Mouse (Mus musculus): Measurements from ENCODE around the gene Nedd9. TPM values are rescaled to one million over a fixed set of nuclear protein-coding genes. Genes with fewer than 3 reads are reported as not detected.

The Nedd9 gene
- polyA plus RNA-seq, 1 experiment from 2014 or later, result 27.7 TPM

DNA sequence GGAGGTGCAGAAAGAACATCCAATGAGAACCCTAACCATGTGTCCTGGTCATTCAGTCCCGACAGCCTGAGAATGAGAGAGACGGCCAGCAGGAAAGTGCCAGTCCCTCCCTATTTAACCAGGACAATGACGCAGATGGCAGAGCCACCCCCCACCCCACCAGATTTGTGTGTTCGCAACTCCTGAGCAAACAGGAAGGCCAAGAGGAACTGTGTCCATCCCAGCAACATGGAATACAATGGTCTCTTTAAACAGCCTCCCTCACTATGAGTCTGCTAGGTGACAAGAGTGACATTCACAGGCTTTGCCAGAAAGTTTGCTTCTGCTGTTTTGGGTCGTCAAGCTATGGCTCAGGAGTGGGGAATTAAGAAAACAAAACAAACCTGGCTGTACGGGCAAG is 141.9 kb downstream of the Nedd9 start:
- Histone ChIP-seq H3K9ac (ENCODE audit: low read length) (no peak overlapping the region), H3K4me2 (ENCODE audit: low read length) (no peak overlapping the region), H3K36me3 (ENCODE audit: control insufficient read depth, insufficient read depth, low read length) (no peaks in the 10 kb centered on the region), H3K27ac (ENCODE audit: low read depth, low read length) (0 out of 2 replicates have a peak overlapping the region, but pooled peaks have one; percentile 9), H3K4me1 (ENCODE audit: control insufficient read depth, insufficient read depth, low read length) (0 out of 2 replicates have a peak, but pooled peaks cover 2% of the 10 kb centered on the region), H3K9me3 (replicated peaks; ENCODE audit: control insufficient read depth, low read length) (no peaks in the 10 kb centered on the region), H3K27me3 (replicated peaks; ENCODE audit: control insufficient read depth, insufficient read depth, low read length) (no peaks in the 10 kb centered on the region), H3K4me3 (ENCODE audit: low read depth, low read length) (no peak overlapping the region)
- 48% methylated on average over 6 of the region's 6 CpGs for WGBS
- no peak for DNase-seq (ENCODE audit: low spot score)
- peak; percentile 43 for ATAC-seq

GRCm38 (mm10) chr13:41343887-41344266 is 143.3 kb downstream of the Nedd9 start:
- Histone ChIP-seq H3K4me1 (ENCODE audit: control insufficient read depth, insufficient read depth, low read length) (peaks cover 14% of the 10 kb centered on the region), H3K9ac (ENCODE audit: low read length) (no peak overlapping the region), H3K4me3 (ENCODE audit: low read depth, low read length) (no peak overlapping the region), H3K27ac (ENCODE audit: low read depth, low read length) (no peak overlapping the region), H3K27me3 (replicated peaks; ENCODE audit: control insufficient read depth, insufficient read depth, low read length) (no peaks in the 10 kb centered on the region), H3K36me3 (ENCODE audit: control insufficient read depth, insufficient read depth, low read length) (no peaks in the 10 kb centered on the region), H3K9me3 (replicated peaks; ENCODE audit: control insufficient read depth, low read length) (no peaks in the 10 kb centered on the region), H3K4me2 (ENCODE audit: low read length) (no peak overlapping the region)
- DNase-seq (ENCODE audit: low spot score) (no peak), ATAC-seq (no peak)
- 87% methylated on average over 3 of the region's 3 CpGs for WGBS

GRCm38 (mm10) chr13:41343163-41343886 is 143.8 kb downstream of the Nedd9 start:
- Histone ChIP-seq H3K4me3 (ENCODE audit: low read depth, low read length) (no peak overlapping the region), H3K4me1 (ENCODE audit: control insufficient read depth, insufficient read depth, low read length) (peaks cover 14% of the 10 kb centered on the region), H3K27me3 (replicated peaks; ENCODE audit: control insufficient read depth, insufficient read depth, low read length) (no peaks in the 10 kb centered on the region), H3K9ac (ENCODE audit: low read length) (no peak overlapping the region), H3K36me3 (ENCODE audit: control insufficient read depth, insufficient read depth, low read length) (no peaks in the 10 kb centered on the region), H3K4me2 (ENCODE audit: low read length) (no peak overlapping the region), H3K9me3 (replicated peaks; ENCODE audit: control insufficient read depth, low read length) (no peaks in the 10 kb centered on the region), H3K27ac (ENCODE audit: low read depth, low read length) (no peak overlapping the region)
- ATAC-seq (no peak), DNase-seq (ENCODE audit: low spot score) (no peak)
- WGBS, result 70% methylated on average over 3 of the region's 3 CpGs

- Histone ChIP-seq H3K27me3 (replicated peaks; ENCODE audit: control insufficient read depth, insufficient read depth, low read length) (no peaks in the 10 kb centered on the region), H3K4me3 (ENCODE audit: low read depth, low read length) (no peak overlapping the region), H3K27ac (ENCODE audit: low read depth, low read length) (no peak overlapping the region), H3K9ac (ENCODE audit: low read length) (no peak overlapping the region), H3K4me1 (ENCODE audit: control insufficient read depth, insufficient read depth, low read length) (peaks cover 14% of the 10 kb centered on the region), H3K4me2 (ENCODE audit: low read length) (no peak overlapping the region), H3K9me3 (replicated peaks; ENCODE audit: control insufficient read depth, low read length) (no peaks in the 10 kb centered on the region), H3K36me3 (ENCODE audit: control insufficient read depth, insufficient read depth, low read length) (peaks cover 11% of the 10 kb centered on the region)
- WGBS, result 56% methylated on average over 9 of the region's 9 CpGs
- ATAC-seq (no peak), DNase-seq (ENCODE audit: low spot score) (peak; percentile 43)
Observed at GRCm38 (mm10) chr13:41341422-41341821, 145.7 kb downstream of the Nedd9 start.

DNA sequence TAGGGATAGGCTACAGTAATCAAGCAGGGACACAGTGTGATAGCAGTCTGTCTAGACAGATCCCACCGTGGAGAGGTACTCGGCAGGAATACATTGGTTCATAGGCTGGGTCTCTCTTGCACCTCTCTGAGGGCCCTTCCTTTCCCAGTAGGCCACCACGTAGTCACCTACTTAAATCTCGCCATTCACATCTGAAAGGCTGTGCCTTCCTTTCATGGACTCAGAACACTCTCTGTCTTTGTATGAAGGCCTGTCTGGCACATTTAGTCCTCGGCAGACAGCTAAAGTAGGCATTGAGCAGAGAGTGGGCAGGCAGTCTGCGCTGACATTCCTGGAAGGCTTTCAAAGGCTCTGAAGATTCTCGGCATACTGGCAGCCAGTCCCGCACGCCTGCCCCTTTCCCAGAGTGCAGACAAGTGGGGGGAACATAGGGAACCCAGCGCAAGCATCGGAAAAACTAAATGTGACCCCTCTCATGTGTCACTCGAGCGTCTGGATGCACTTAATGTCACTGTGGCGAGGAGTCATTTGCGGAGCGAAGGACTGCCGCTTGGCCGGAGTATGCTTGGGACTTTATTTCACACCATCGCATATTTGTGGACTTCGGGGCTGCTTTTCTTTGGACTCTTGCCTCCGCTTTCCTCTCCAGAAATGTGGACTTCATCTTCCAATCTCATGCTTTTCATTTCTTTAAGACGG is 147.4 kb downstream of the Nedd9 start:
- Histone ChIP-seq H3K9ac (ENCODE audit: low read length) (peak overlapping the region; percentile 26; the same call in 1 of the 2 replicates), H3K4me3 (ENCODE audit: low read depth, low read length) (no peak overlapping the region), H3K36me3 (ENCODE audit: control insufficient read depth, insufficient read depth, low read length) (peaks cover 11% of the 10 kb centered on the region), H3K9me3 (replicated peaks; ENCODE audit: control insufficient read depth, low read length) (no peaks in the 10 kb centered on the region), H3K27ac (ENCODE audit: low read depth, low read length) (peak overlapping the region; percentile 73), H3K4me1 (ENCODE audit: control insufficient read depth, insufficient read depth, low read length) (peaks cover 14% of the 10 kb centered on the region), H3K27me3 (replicated peaks; ENCODE audit: control insufficient read depth, insufficient read depth, low read length) (no peaks in the 10 kb centered on the region), H3K4me2 (ENCODE audit: low read length) (peak overlapping the region; percentile 20)
- ATAC-seq (peak; percentile 86), DNase-seq (ENCODE audit: low spot score) (peak; percentile 91)
- 40% methylated on average over 22 of the region's 22 CpGs for WGBS

DNA sequence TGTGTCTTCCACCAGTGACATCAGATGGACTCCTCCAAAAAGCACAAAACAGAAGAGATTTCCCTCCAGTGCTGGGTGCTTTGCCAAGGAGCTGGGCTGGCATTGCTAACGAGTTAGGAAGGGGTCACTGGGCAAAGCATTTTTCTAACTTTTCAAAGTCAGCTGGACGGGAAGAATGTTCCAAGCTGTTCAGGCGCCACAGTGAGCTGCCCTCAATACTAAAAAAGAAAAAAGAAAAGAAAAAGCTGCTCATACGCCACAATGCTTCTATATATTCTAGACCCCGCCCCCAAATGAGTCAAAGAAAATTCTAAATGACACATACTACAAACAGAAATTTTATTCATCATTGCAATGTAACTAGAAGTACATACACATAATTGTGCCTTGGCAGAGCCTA is 148.0 kb downstream of the Nedd9 start:
- Histone ChIP-seq H3K4me3 (ENCODE audit: low read depth, low read length) (no peak overlapping the region), H3K9me3 (replicated peaks; ENCODE audit: control insufficient read depth, low read length) (no peaks in the 10 kb centered on the region), H3K4me1 (ENCODE audit: control insufficient read depth, insufficient read depth, low read length) (peaks cover 19% of the 10 kb centered on the region), H3K9ac (ENCODE audit: low read length) (no peak overlapping the region), H3K27me3 (replicated peaks; ENCODE audit: control insufficient read depth, insufficient read depth, low read length) (no peaks in the 10 kb centered on the region), H3K4me2 (ENCODE audit: low read length) (peak overlapping the region; percentile 20; the same call in 1 of the 2 replicates), H3K36me3 (ENCODE audit: control insufficient read depth, insufficient read depth, low read length) (peaks cover 11% of the 10 kb centered on the region), H3K27ac (ENCODE audit: low read depth, low read length) (peak overlapping the region; percentile 73)
- DNase-seq (ENCODE audit: low spot score) (peak; percentile 33), ATAC-seq (peak; percentile 7; the same call in 1 of the 2 replicates)
- 46% methylated on average over 5 of the region's 5 CpGs for WGBS

- H3K36me3 ChIP-seq (ENCODE audit: control insufficient read depth, insufficient read depth, low read length), result peaks cover 13% of the 10 kb centered on the region
- no peak overlapping the region for H3K4me3 ChIP-seq (ENCODE audit: low read depth, low read length)
- no peaks in the 10 kb centered on the region for H3K9me3 ChIP-seq (replicated peaks; ENCODE audit: control insufficient read depth, low read length)
- no peak overlapping the region for H3K4me2 ChIP-seq (ENCODE audit: low read length)
- no peak for DNase-seq (ENCODE audit: low spot score)
- H3K27me3 ChIP-seq (replicated peaks; ENCODE audit: control insufficient read depth, insufficient read depth, low read length), result no peaks in the 10 kb centered on the region
- peaks cover 22% of the 10 kb centered on the region for H3K4me1 ChIP-seq (ENCODE audit: control insufficient read depth, insufficient read depth, low read length)
- ATAC-seq, result no peak
- H3K27ac ChIP-seq (ENCODE audit: low read depth, low read length), result no peak overlapping the region
- H3K9ac ChIP-seq (ENCODE audit: low read length), result no peak overlapping the region
- WGBS, result 91% methylated on average over 2 of the region's 2 CpGs
Observed at GRCm38 (mm10) chr13:41337407-41337806, 149.8 kb downstream of the Nedd9 start.

DNA sequence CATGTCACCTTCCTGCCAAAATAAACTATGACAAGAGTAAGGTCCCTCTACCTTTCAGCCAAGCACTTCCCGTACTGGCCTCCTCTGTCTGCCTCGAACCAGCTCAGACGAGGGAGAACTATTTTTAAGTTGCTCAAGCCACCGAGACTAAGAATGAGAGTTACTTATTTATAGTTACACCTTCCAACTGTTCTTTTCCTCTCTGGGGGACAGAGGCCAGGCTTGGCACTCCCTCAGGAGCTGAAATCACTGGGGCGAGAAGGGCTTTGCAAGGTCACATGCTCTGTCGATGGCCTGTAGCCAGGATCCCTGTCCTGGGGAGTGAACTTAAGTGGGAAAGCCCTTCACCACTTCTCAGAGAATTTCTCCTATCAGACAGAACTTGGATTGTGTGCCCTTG is 150.9 kb downstream of the Nedd9 start:
- Histone ChIP-seq H3K27me3 (replicated peaks; ENCODE audit: control insufficient read depth, insufficient read depth, low read length) (no peaks in the 10 kb centered on the region), H3K9me3 (replicated peaks; ENCODE audit: control insufficient read depth, low read length) (no peaks in the 10 kb centered on the region), H3K36me3 (ENCODE audit: control insufficient read depth, insufficient read depth, low read length) (peaks cover 13% of the 10 kb centered on the region), H3K4me3 (ENCODE audit: low read depth, low read length) (no peak overlapping the region), H3K27ac (ENCODE audit: low read depth, low read length) (no peak overlapping the region), H3K9ac (ENCODE audit: low read length) (no peak overlapping the region), H3K4me2 (ENCODE audit: low read length) (no peak overlapping the region), H3K4me1 (ENCODE audit: control insufficient read depth, insufficient read depth, low read length) (peaks cover 22% of the 10 kb centered on the region)
- ATAC-seq (no peak), DNase-seq (ENCODE audit: low spot score) (peak; percentile 35)
- WGBS, result 57% methylated on average over 6 of the region's 6 CpGs

DNA sequence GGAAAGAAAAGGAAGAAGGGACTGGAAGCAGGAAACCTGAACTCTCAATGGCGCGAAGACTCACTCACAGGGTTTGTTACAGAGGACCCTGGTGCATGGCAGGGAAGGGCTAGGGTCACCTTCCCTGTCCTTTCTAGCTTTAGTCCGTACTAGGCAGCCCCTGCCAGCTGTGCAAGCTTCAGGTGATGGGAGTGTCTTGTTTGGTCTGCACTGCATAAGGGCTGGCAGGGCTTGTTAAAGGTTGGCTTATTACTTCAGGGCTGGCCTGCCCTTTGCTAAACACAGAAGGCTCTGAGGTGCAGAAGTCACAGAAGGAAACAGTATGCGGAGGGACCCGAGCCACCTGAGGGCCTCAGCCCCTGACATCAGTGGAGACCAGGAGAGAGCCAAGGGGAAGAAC is 151.4 kb downstream of the Nedd9 start:
- Histone ChIP-seq H3K4me2 (ENCODE audit: low read length) (no peak overlapping the region), H3K27ac (ENCODE audit: low read depth, low read length) (0 out of 2 replicates have a peak overlapping the region, but pooled peaks have one; percentile 9)
- 86% methylated on average over 5 of the region's 5 CpGs for WGBS

More for the DNA sequence above, 151.4 kb downstream of the Nedd9 start:
- H3K9me3 ChIP-seq (replicated peaks; ENCODE audit: control insufficient read depth, low read length), result no peaks in the 10 kb centered on the region
- peaks cover 22% of the 10 kb centered on the region for H3K4me1 ChIP-seq (ENCODE audit: control insufficient read depth, insufficient read depth, low read length)
- no peaks in the 10 kb centered on the region for H3K27me3 ChIP-seq (replicated peaks; ENCODE audit: control insufficient read depth, insufficient read depth, low read length)
- H3K9ac ChIP-seq (ENCODE audit: low read length), result no peak overlapping the region
- no peak overlapping the region for H3K4me3 ChIP-seq (ENCODE audit: low read depth, low read length)
- DNase-seq (ENCODE audit: low spot score) (no peak), ATAC-seq (no peak)
- peaks cover 13% of the 10 kb centered on the region for H3K36me3 ChIP-seq (ENCODE audit: control insufficient read depth, insufficient read depth, low read length)
